Mouse (Mus musculus) layer of hippocampus, postnatal 14 days (tissue): Measurements from ENCODE around the gene Nos1. TPM values are rescaled to one million over a fixed set of nuclear protein-coding genes. Genes with fewer than 3 reads are reported as not detected.

Experiments used
- DNase-seq, 2 experiments: peaks; one replicate each; pipeline ENCODE4 v3.0.0; 2021 to 2022; ENCODE audit warnings: low spot score in 2 of 2, mixed read lengths in 1 of 2
- total RNA-seq, 2 experiments: library from RNA; stranded (reverse); gene quantifications; 2 replicates each; pipeline ENCODE4 v1.2.3; 2021

Gene Nos1
- total RNA-seq, 2 experiments from 2014 or later, result 28.6 to 32.0 TPM

- DNase-seq, result no peak
These were observed 215.1 kb downstream of the Nos1 start for GRCm38 (mm10) chr5:117995911-117996310.

- no peak for DNase-seq
These were observed 215.7 kb downstream of the Nos1 start for GRCm38 (mm10) chr5:117996581-117996980.

- no peak for DNase-seq
These were observed 216.7 kb downstream of the Nos1 start for GRCm38 (mm10) chr5:117997434-117997970.

GRCm38 (mm10) chr5:117999061-117999460, 218.2 kb downstream of the Nos1 start:
- no peak for DNase-seq

GRCm38 (mm10) chr5:117999584-117999983, 218.8 kb downstream of the Nos1 start:
- peak in 1 of 2 experiments; percentile 34 for DNase-seq

- peak; percentile 69 to 71 for DNase-seq
These were observed 221.2 kb downstream of the Nos1 start for GRCm38 (mm10) chr5:118002059-118002458.

GRCm38 (mm10) chr5:118004619-118005018, 223.8 kb downstream of the Nos1 start:
- peak; percentile 61 for DNase-seq

GRCm38 (mm10) chr5:118005728-118006127, 224.9 kb downstream of the Nos1 start:
- DNase-seq, result no peak

- no peak for DNase-seq
These were observed 227.5 kb downstream of the Nos1 start for GRCm38 (mm10) chr5:118008344-118008743.

Other genes with a start within 250 kb of the Nos1 start
- gene Fbxo21, start 195.7 kb downstream of the Nos1 start, total RNA-seq, result 100 to 1,000 TPM; 123 to 135 TPM
- 10 to 100 TPM; 70.1 to 74.1 TPM for gene Tesc, start 246.7 kb downstream of the Nos1 start, total RNA-seq